Mouse (Mus musculus) neural tube, embryonic 14.5 days (tissue): Measurements from ENCODE around the gene Plau. TPM values are rescaled to one million over a fixed set of nuclear protein-coding genes. Genes with fewer than 3 reads are reported as not detected.

Source experiments
- ATAC-seq: fragments of 200-750 bp; cut with Nextera tagmentation; 2 replicates; pipeline ENCODE4 v1.8.0; 2017; ENCODE audit warnings: low read depth, mild to moderate bottlenecking, moderate TSS enrichment, moderate library complexity
- H3K27ac ChIP-seq: fragments of 300-500 bp; sonication (generic); 2 replicates; pipeline ENCODE4 v1.5.1; 2014; ENCODE audit warnings: low read depth, mild to moderate bottlenecking, control low read depth, low read length, moderate library complexity, mixed read lengths
- H3K27me3 ChIP-seq: fragments of 300-500 bp; sonication (generic); 2 replicates; pipeline ENCODE4 v1.6.1; 2014; ENCODE audit warnings: low read length; ENCODE audit not compliant: control insufficient read depth, insufficient read depth
- H3K36me3 ChIP-seq: fragments of 300-500 bp; sonication (generic); 2 replicates; pipeline ENCODE4 v1.6.1; 2014; ENCODE audit warnings: low read length, mixed read lengths; ENCODE audit not compliant: control insufficient read depth, insufficient read depth
- H3K4me1 ChIP-seq: fragments of 300-500 bp; sonication (generic); 2 replicates; pipeline ENCODE4 v1.6.1; 2014; ENCODE audit warnings: low read length; ENCODE audit not compliant: control insufficient read depth, insufficient read depth
- H3K4me2 ChIP-seq: fragments of 300-500 bp; sonication (generic); 2 replicates; pipeline ENCODE4 v1.6.1; 2014; ENCODE audit warnings: mild to moderate bottlenecking, low read depth, low read length, control low read depth
- H3K4me3 ChIP-seq: fragments of 300-500 bp; sonication (generic); 2 replicates; pipeline ENCODE4 v1.5.1; 2014; ENCODE audit warnings: low read depth, low read length, control low read depth, mixed read lengths
- H3K9ac ChIP-seq: fragments of 300-500 bp; sonication (generic); replicated peaks from 2 replicates; pipeline ENCODE4 v1.6.1; 2014; ENCODE audit warnings: low read depth, mild to moderate bottlenecking, control low read depth, low read length, mixed read lengths
- H3K9me3 ChIP-seq: fragments of 300-500 bp; sonication (generic); 2 replicates; pipeline ENCODE4 v1.6.1; 2016; ENCODE audit warnings: low read length; ENCODE audit not compliant: control insufficient read depth
- WGBS: fragments of 180-500 bp; shearing (Covaris S2); extraction: QIAGEN DNeasy Blood & Tissue Kit; methylation state at CpG from one replicate; pipeline ENCODE4 v1.1.7; 2014; 5-methylcytosine and 5-hydroxymethylcytosine counted together
- polyA plus RNA-seq: library from polyadenylated mRNA; unstranded; fragments of >200 nt; fragmentation: Nextera tagmentation; extraction: Ambion mirVana; gene quantifications from 2 replicates; pipeline ENCODE4 v1.2.1, GENCODE M21; 2014

Gene Plau
- polyA plus RNA-seq, 1 experiment from 2014 or later: 0.19 TPM

DNA sequence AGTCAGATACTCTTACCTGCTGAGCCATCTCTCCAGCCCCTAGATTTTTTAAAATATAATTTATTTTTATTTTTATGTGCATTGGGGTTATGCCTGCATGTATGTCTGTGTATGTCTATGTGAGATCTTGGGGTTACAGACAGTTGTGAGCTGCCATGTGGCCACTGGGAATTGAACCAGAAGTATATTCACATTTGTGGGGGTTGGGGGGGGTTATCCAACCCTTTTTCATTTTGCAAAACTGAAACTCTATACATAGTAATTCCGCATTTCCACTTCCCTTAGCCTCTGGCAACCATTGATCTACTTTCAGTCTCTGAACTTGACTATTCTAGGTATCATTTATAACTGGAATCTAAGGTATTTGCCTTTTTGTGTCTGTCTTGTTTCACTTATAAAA is 11.9 kb upstream of the Plau start:
- H3K4me3 ChIP-seq: no peak overlapping the region
- no peaks in the 10 kb centered on the region for H3K27me3 ChIP-seq
- H3K4me2 ChIP-seq: no peak overlapping the region
- H3K9ac ChIP-seq: no peak overlapping the region
- no peak for ATAC-seq
- no peak overlapping the region for H3K27ac ChIP-seq
- 71% methylated on average over 1 of the region's 1 CpGs for WGBS
- no peaks in the 10 kb centered on the region for H3K36me3 ChIP-seq
- no peaks in the 10 kb centered on the region for H3K9me3 ChIP-seq
- H3K4me1 ChIP-seq: no peaks in the 10 kb centered on the region

DNA sequence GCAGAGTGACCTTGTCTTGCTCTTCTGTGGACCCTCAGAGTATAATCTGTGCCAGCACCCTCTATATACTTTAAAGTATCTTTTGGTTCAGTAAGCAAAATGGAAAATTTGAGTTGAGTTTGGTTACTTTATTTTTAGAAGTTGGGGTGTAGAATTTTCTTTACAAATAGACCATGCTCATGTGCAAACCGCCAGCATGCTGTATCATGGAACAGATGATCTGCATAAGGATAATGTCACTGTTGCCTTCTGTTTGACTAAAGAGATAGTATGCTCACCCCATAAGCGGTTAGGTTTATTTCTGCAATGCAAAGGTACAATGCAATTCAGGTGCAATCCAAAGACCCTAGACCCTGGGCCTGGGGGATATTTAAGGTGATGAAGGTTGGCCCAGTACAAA is 10.9 kb upstream of the Plau start:
- ATAC-seq: no peak
- no peak overlapping the region for H3K4me3 ChIP-seq
- H3K27me3 ChIP-seq: no peaks in the 10 kb centered on the region
- H3K4me2 ChIP-seq: no peak overlapping the region
- no peaks in the 10 kb centered on the region for H3K36me3 ChIP-seq
- H3K27ac ChIP-seq: no peak overlapping the region
- H3K9me3 ChIP-seq: no peaks in the 10 kb centered on the region
- H3K4me1 ChIP-seq: no peaks in the 10 kb centered on the region
- WGBS: 94% methylated on average over 2 of the region's 2 CpGs
- no peak overlapping the region for H3K9ac ChIP-seq

DNA sequence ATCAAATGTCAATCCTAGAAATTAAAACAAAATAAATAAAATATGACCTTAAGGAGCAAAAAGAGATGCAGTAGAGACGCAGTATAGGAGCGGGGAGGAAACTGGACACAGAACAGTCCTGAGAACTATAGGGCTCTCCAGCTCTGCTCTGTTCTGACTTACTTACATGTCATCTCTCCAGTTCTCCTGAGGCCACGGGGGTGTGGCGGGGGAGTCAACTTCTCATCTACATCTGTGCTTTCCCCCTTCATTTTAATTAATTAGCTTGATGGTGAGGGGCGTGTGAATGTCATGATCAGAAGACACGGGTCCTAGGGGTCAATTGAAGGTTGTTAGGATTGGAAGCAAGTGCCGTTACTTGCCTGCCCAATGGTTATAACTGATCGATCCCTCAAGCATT is 9.4 kb upstream of the Plau start:
- 88% methylated on average over 8 of the region's 8 CpGs for WGBS
- Histone ChIP-seq H3K9me3 (no peaks in the 10 kb centered on the region), H3K27ac (no peak overlapping the region), H3K27me3 (no peaks in the 10 kb centered on the region), H3K36me3 (no peaks in the 10 kb centered on the region), H3K4me3 (no peak overlapping the region), H3K4me2 (no peak overlapping the region), H3K4me1 (no peaks in the 10 kb centered on the region), H3K9ac (no peak overlapping the region)
- no peak for ATAC-seq

DNA sequence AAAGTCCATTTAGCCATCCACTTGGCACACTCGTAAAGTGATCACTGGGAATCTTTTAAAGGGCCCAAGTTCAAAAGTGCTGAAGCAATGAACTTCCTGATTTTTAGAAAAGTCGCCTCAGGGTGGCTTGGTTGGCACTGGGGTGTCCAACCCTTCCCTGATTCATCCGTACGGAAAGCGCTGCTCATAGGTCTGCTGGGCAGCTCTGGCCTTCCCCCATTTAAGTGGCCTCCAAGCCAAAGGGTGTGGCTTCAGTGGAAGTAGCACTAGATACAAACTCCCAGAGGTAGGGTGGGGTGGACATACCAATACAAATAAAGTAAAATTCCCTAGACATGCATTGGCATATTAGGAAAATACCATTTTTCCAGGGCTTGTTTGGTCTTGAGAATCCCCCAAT is 9.0 kb upstream of the Plau start:
- no peak for ATAC-seq
- WGBS: 87% methylated on average over 5 of the region's 5 CpGs
- H3K9me3 ChIP-seq: no peaks in the 10 kb centered on the region

DNA sequence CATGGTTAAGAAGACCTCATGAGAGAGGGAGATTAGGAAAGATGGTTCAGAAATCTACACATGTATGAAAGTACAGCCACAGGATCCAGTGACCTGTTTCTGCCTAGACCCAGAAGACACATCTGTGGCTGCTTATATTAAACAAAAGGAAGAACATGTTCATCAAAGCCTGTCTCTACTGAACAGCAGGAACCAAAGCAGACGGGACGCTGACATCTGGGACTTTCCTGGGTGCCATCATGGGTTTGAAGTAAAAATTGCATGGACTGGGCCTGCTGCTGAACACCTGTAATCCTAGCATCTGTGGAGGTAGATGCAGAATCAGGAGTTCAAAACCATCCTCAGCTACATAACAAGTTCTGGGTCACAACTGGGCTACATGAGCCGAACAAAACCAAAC is 7.9 kb upstream of the Plau start:
- Histone ChIP-seq H3K4me3 (no peak overlapping the region), H3K27ac (no peak overlapping the region), H3K9me3 (no peaks in the 10 kb centered on the region), H3K4me2 (no peak overlapping the region), H3K36me3 (no peaks in the 10 kb centered on the region), H3K4me1 (no peaks in the 10 kb centered on the region), H3K27me3 (no peaks in the 10 kb centered on the region), H3K9ac (no peak overlapping the region)
- no peak for ATAC-seq
- WGBS: 88% methylated on average over 3 of the region's 3 CpGs

More for the DNA sequence above, 9.0 kb upstream of the Plau start:
- Histone ChIP-seq H3K27me3 (no peaks in the 10 kb centered on the region), H3K4me1 (no peaks in the 10 kb centered on the region), H3K36me3 (no peaks in the 10 kb centered on the region), H3K9ac (no peak overlapping the region), H3K27ac (no peak overlapping the region), H3K4me2 (no peak overlapping the region), H3K4me3 (no peak overlapping the region)

DNA sequence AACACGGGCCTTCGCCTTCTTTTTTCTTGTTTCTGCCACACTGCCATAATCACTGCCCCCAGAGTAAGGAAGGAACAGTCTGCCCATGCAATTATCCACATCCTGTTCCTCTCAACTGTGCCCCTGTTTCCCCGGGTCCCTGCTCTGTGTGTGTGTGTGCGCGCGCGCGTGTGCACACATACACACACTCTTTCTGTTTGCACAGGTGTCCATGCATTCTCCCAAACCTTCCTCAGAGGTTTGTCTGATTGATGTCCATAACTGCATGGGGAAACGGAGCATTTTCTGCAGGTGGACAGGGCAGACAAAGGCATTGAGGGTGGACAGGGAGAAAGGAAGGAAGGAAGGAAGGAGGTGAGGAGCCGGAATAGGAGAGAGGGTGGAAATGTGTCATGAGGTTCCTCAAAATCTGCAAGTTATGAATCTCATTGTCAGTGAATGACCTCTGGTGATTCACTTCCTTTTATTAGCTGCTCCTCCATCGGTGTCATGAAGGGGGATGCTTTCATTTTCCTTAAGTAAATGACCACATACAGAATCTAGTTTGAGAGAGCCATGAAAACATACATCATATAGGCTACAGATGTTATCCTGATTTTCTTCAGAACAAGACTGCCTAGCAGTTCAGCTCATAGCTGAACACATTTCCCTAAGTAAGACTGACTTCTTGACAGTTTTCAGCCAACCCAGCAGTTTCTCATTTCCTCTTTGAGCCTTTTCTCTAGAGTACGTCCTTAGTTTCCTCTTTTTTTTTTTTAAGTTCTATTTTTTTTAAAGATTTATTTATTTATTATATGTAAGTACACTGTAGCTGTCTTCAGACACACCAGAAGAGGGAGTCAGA is 6.7 kb upstream of the Plau start:
- Histone ChIP-seq H3K9me3 (no peaks in the 10 kb centered on the region), H3K4me3 (no peak overlapping the region), H3K27me3 (no peaks in the 10 kb centered on the region), H3K4me2 (no peak overlapping the region), H3K9ac (no peak overlapping the region), H3K27ac (no peak overlapping the region), H3K36me3 (no peaks in the 10 kb centered on the region), H3K4me1 (no peaks in the 10 kb centered on the region)
- WGBS: 82% methylated on average over 12 of the region's 12 CpGs
- ATAC-seq: no peak

DNA sequence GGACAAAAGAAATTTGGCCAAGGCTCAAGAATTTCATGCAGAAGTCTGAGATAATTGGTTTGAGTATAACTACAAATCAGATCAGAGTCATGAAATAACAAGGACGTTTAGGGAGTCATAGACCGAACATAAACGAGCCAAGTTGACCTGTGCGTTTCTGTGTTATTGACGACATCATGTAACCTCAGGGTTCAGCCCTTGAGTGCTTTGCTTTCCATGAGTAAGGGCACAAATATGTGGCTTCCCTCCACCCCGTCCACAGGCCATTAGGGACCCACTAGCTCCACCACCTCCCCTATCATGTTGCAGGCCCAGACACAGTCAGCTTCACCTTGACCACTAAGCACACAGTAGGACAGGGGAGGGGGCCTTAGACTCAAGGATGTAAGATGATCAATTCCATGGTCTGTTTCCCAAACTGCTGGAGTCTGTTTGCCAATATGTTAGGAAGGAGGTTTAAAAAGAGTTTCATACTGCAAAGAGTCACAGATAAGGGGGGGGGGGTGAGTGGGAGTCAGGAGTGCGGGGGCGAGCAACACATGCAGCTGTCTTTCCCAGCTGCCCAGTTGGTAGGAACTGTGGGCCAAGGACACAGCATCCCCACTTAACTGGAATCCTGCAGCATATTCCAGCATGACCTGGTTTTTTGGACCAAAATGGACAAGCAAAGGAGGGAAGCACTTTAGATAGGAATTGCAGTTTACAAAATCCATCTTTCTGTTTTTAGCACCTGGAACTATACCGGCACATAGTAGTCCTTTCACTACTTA is 5.1 kb upstream of the Plau start:
- Histone ChIP-seq H3K4me2 (no peak overlapping the region), H3K27ac (no peak overlapping the region), H3K4me3 (no peak overlapping the region), H3K9me3 (no peaks in the 10 kb centered on the region), H3K36me3 (no peaks in the 10 kb centered on the region), H3K4me1 (no peaks in the 10 kb centered on the region), H3K9ac (no peak overlapping the region), H3K27me3 (no peaks in the 10 kb centered on the region)
- 91% methylated on average over 9 of the region's 9 CpGs for WGBS
- no peak for ATAC-seq

DNA sequence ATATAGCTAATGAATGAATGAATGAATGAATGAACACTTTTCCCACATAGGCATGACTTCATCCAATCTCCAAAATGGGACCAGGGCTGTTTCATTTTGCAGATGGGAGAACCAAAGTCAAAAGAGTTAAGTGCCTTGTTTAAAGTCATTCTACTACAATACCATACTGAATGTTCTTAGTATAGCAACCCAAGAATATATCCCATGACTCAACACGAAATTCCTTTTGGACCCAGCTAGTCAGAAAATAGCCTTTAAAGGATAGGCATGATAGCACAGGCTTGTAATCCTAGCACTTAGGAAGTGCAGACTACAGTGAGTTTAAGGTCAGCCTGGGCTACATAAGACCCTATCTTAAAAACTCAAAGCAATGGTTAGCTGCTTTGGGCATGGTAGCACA is 4.5 kb upstream of the Plau start:
- Histone ChIP-seq H3K27ac (no peak overlapping the region), H3K9me3 (no peaks in the 10 kb centered on the region), H3K4me1 (no peaks in the 10 kb centered on the region), H3K4me3 (no peak overlapping the region), H3K36me3 (no peaks in the 10 kb centered on the region), H3K9ac (no peak overlapping the region), H3K27me3 (no peaks in the 10 kb centered on the region), H3K4me2 (no peak overlapping the region)
- WGBS: 76% methylated on average over 1 of the region's 1 CpGs
- ATAC-seq: no peak

DNA sequence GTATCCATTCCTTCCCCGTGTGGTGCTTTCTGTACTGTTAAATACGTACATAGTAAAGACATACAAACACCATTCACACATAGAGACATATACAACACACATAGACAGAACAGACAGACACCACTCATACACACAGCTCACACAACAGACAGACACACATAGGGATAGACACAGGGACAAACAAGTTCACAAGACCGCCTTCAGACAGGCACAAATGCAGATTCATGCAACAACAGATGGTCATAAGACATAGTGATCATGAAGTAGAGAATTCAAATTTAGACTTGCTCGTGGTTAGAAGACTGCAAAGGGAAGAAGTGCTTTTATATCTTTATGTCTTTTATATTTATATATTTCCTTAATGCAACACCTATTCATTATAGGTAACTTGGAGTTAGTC is 2.9 kb upstream of the Plau start:
- no peak overlapping the region for H3K9ac ChIP-seq
- H3K27ac ChIP-seq: no peak overlapping the region
- no peak overlapping the region for H3K4me3 ChIP-seq
- H3K4me1 ChIP-seq: no peaks in the 10 kb centered on the region
- H3K27me3 ChIP-seq: no peaks in the 10 kb centered on the region
- no peaks in the 10 kb centered on the region for H3K9me3 ChIP-seq
- H3K36me3 ChIP-seq: no peaks in the 10 kb centered on the region
- 94% methylated on average over 4 of the region's 4 CpGs for WGBS
- no peak for ATAC-seq
- no peak overlapping the region for H3K4me2 ChIP-seq
